Mouse (Mus musculus) kidney, postnatal 0 days (tissue): ENCODE results near the gene Gm37419. TPM values are rescaled to one million over a fixed set of nuclear protein-coding genes. Genes with fewer than 3 reads are reported as not detected.
A peak's percentile ranks its signal among the peaks of the same experiment; 100 is the strongest.

ENCODE experiments used
- ATAC-seq: fragments of 200-750 bp; cut with Nextera tagmentation; replicated peaks from 2 replicates; pipeline ENCODE4 v1.8.0; 2017; ENCODE audit warnings: low read depth, moderate number of reproducible peaks, moderate TSS enrichment, moderate library complexity; ENCODE audit not compliant: low FRiP score
- DNase-seq: peaks from one replicate; pipeline ENCODE4 v3.0.0-alpha.2; 2016; ENCODE audit warnings: low spot score
- H3K27ac ChIP-seq: fragments of 300-500 bp; sonication (generic); 2 replicates; pipeline ENCODE4 v1.5.1; 2014; ENCODE audit warnings: mild to moderate bottlenecking
- H3K27me3 ChIP-seq: fragments of 300-500 bp; sonication (generic); 2 replicates; pipeline ENCODE4 v1.6.1; 2014; ENCODE audit warnings: low read length, mixed read lengths; ENCODE audit not compliant: insufficient read depth
- H3K36me3 ChIP-seq: fragments of 300-500 bp; sonication (generic); 2 replicates; pipeline ENCODE4 v1.6.1; 2014; ENCODE audit warnings: low read length, mixed read lengths; ENCODE audit not compliant: insufficient read depth
- H3K4me1 ChIP-seq: fragments of 300-500 bp; sonication (generic); replicated peaks from 2 replicates; pipeline ENCODE4 v1.6.1; 2014; ENCODE audit warnings: antibody characterized with exemption, low read length, mixed read lengths; ENCODE audit not compliant: insufficient read depth
- H3K4me2 ChIP-seq: fragments of 300-500 bp; sonication (generic); 2 replicates; pipeline ENCODE4 v1.6.1; 2014; ENCODE audit warnings: mild to moderate bottlenecking, low read length, moderate library complexity, mixed read lengths
- H3K4me3 ChIP-seq: fragments of 300-500 bp; sonication (generic); replicated peaks from 2 replicates; pipeline ENCODE4 v1.5.1; 2014; ENCODE audit warnings: low read depth, low read length
- H3K9ac ChIP-seq: fragments of 300-500 bp; sonication (generic); 2 replicates; pipeline ENCODE4 v1.6.1; 2014; ENCODE audit warnings: low read depth, low read length
- H3K9me3 ChIP-seq: fragments of 300-500 bp; sonication (generic); replicated peaks from 2 replicates; pipeline ENCODE4 v1.6.1; 2016; ENCODE audit warnings: low read length, inconsistent platforms, mixed read lengths
- CTCF ChIP-seq: IDR thresholded peaks from 2 replicates; pipeline ENCODE4 v1.5.1; 2016; ENCODE audit warnings: antibody characterized with exemption, low read depth, mild to moderate bottlenecking, moderate library complexity
- whole genome bisulfite sequencing: fragments of 180-500 bp; shearing (Covaris S2); extraction: QIAGEN DNeasy Blood & Tissue Kit; methylation state at CpG from one replicate; pipeline ENCODE4 v1.1.7; 2014; 5-methylcytosine and 5-hydroxymethylcytosine counted together
- polyA plus RNA-seq: library from polyadenylated mRNA; unstranded; fragments of >200 nt; fragmentation: Nextera tagmentation; extraction: Ambion mirVana; gene quantifications from 2 replicates; pipeline ENCODE4 v1.2.1, GENCODE M21; 2015

Gm37419 gene
- polyA plus RNA-seq, 1 experiment from 2014 or later, result not detected

- 2% methylated on average over 33 of the region's 33 CpGs for WGBS
- Histone ChIP-seq H3K9me3 (no peaks in the 10 kb centered on the region), H3K36me3 (no peaks in the 10 kb centered on the region), H3K4me3 (peak overlapping the region; percentile 49), H3K27ac (peak overlapping the region; percentile 55; the same call in 1 of the 2 replicates), H3K27me3 (peaks cover 3% of the 10 kb centered on the region; the same call in 1 of the 2 replicates), H3K4me2 (peak overlapping the region; percentile 89), H3K9ac (peak overlapping the region; percentile 43; the same call in 1 of the 2 replicates), H3K4me1 (peaks cover 16% of the 10 kb centered on the region)
- peak; percentile 71 for DNase-seq
- ATAC-seq, result no peak
- peak; percentile 55; the same call in 1 of the 2 replicates for TF ChIP-seq CTCF
Measured at GRCm38 (mm10) chr16:23982891-23983588, 5.2 kb upstream of the Gm37419 start.

- TF ChIP-seq CTCF, result peak; percentile 98
- Histone ChIP-seq H3K27me3 (peaks cover 3% of the 10 kb centered on the region; the same call in 1 of the 2 replicates), H3K36me3 (no peaks in the 10 kb centered on the region), H3K27ac (no peak overlapping the region), H3K4me1 (peaks cover 16% of the 10 kb centered on the region), H3K4me3 (peak overlapping the region; percentile 46), H3K4me2 (peak overlapping the region; percentile 89), H3K9ac (peak overlapping the region; percentile 49; the same call in 1 of the 2 replicates), H3K9me3 (no peaks in the 10 kb centered on the region)
- WGBS, result under 1% methylated on average over 22 of the region's 22 CpGs
- ATAC-seq (peak; percentile 41), DNase-seq (peak; percentile 96)
Measured at GRCm38 (mm10) chr16:23984183-23984582, 4.1 kb upstream of the Gm37419 start.

GRCm38 (mm10) chr16:23984760-23985466 is 3.4 kb upstream of the Gm37419 start:
- DNase-seq (peak; percentile 72), ATAC-seq (no peak)
- Histone ChIP-seq H3K9me3 (no peaks in the 10 kb centered on the region), H3K27me3 (no peaks in the 10 kb centered on the region), H3K4me2 (peak overlapping the region; percentile 89), H3K4me1 (peaks cover 20% of the 10 kb centered on the region), H3K27ac (0 out of 2 replicates have a peak overlapping the region, but pooled peaks have one; percentile 38), H3K36me3 (no peaks in the 10 kb centered on the region), H3K9ac (peak overlapping the region; percentile 49), H3K4me3 (peak overlapping the region; percentile 46)
- no peak for TF ChIP-seq CTCF
- WGBS, result under 1% methylated on average over 22 of the region's 22 CpGs

GRCm38 (mm10) chr16:23985467-23985861 is 2.8 kb upstream of the Gm37419 start:
- peak overlapping the region; percentile 89 for H3K4me2 ChIP-seq
- ATAC-seq (no peak), DNase-seq (peak; percentile 81)
- no peaks in the 10 kb centered on the region for H3K27me3 ChIP-seq
- TF ChIP-seq CTCF, result peak; percentile 72
- H3K4me3 ChIP-seq, result peak overlapping the region; percentile 46; the same call in 1 of the 2 replicates
- H3K27ac ChIP-seq, result no peak overlapping the region
- no peaks in the 10 kb centered on the region for H3K9me3 ChIP-seq
- no peaks in the 10 kb centered on the region for H3K36me3 ChIP-seq
- H3K9ac ChIP-seq, result no peak overlapping the region
- H3K4me1 ChIP-seq, result peaks cover 23% of the 10 kb centered on the region
- WGBS, result 2% methylated on average over 6 of the region's 6 CpGs

- TF ChIP-seq CTCF, result no peak
- Histone ChIP-seq H3K27me3 (no peaks in the 10 kb centered on the region), H3K4me2 (peak overlapping the region; percentile 92), H3K9ac (no peak overlapping the region), H3K27ac (0 out of 2 replicates have a peak overlapping the region, but pooled peaks have one; percentile 99), H3K9me3 (no peaks in the 10 kb centered on the region), H3K4me3 (peak overlapping the region; percentile 68; the same call in 1 of the 2 replicates), H3K4me1 (peaks cover 19% of the 10 kb centered on the region), H3K36me3 (no peaks in the 10 kb centered on the region)
- WGBS, result 14% methylated on average over 3 of the region's 3 CpGs
- ATAC-seq, result no peak
- no peak for DNase-seq
Measured at GRCm38 (mm10) chr16:23986176-23986575, 2.1 kb upstream of the Gm37419 start.

GRCm38 (mm10) chr16:23986871-23987270 is 1.4 kb upstream of the Gm37419 start:
- Histone ChIP-seq H3K4me1 (peaks cover 14% of the 10 kb centered on the region), H3K9me3 (no peaks in the 10 kb centered on the region), H3K27ac (peak overlapping the region; percentile 99), H3K4me2 (peak overlapping the region; percentile 92), H3K27me3 (no peaks in the 10 kb centered on the region), H3K4me3 (peak overlapping the region; percentile 68), H3K9ac (peak overlapping the region; percentile 85), H3K36me3 (no peaks in the 10 kb centered on the region)
- ATAC-seq (no peak), DNase-seq (peak; percentile 48)
- WGBS, result under 1% methylated on average over 17 of the region's 17 CpGs
- TF ChIP-seq CTCF, result no peak
